Mouse (Mus musculus): Measurements from ENCODE around the gene Usp30.

Usp30 gene

GRCm38 (mm10) chr5:114157236-114157635, 92.0 kb downstream of the Usp30 start:
- DNase-seq (ENCODE audit: low spot score in 2 of 2) = no peak

GRCm38 (mm10) chr5:114161424-114161823, 96.2 kb downstream of the Usp30 start:
- DNase-seq (ENCODE audit: low spot score in 2 of 2) = no peak

DNA sequence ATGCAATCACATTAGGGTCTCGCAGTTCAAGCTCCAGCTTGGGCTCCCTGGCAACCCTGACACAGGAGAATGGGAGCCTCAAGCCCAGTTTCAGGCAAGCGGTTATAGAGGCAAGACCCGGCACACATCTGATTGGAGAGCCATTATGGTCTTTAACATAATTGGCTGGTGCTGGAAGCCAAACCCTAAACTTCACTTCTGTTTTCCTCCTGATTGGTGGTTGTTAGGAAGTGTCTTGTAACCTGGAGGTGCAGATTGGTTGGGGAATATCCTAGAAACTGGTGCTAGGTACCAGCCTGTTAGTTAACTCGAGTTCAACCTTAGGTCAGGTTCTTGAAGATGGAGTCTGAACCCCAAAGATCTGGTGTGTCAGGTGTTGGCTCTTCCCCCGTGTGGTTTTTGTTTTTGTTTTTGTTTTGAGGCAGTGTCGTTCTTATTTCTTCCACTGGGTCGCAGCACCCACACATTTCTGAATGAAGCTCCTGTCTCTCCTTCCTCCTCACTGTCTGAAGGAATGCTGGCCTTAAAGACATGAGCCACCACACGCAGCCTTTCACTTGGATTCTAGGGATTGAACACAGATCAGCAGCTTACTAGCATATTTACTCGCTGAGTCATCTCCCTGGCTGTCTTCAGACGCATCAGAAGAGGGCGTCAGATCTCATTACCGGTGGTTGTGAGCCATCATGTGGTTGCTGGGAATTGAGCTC, 97.0 kb downstream of the Usp30 start:
- no peak for DNase-seq (ENCODE audit: low spot score in 2 of 2)

DNA sequence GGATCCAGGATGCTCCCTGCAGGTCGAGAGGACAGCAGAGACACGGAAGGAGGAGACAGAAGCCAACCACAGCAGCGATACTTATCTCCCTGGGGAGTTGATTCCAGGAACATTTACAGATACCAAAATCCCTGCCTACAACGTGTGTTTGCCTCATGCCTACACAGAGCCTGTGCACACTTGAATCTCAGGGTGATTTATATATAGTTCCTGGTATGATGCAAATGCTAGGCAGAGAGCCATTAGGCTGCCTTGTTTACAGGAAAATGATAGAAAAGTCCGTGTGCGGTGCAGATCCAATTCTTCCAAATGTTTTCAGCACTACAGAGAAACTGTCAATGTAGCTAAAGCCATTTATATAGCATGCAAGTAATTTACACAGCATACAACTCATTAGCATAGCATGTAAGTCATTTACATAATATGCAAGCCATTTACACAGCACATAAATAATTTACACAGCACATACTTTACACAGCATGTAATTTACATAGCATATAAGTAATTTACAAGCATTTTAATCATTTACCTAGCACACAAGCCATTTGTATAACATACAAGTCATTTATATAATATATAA, 97.9 kb downstream of the Usp30 start:
- no peak for DNase-seq (ENCODE audit: low spot score in 2 of 2)

GRCm38 (mm10) chr5:114170345-114170744, 105.1 kb downstream of the Usp30 start:
- DNase-seq (ENCODE audit: low spot score in 2 of 2) = no peak

DNA sequence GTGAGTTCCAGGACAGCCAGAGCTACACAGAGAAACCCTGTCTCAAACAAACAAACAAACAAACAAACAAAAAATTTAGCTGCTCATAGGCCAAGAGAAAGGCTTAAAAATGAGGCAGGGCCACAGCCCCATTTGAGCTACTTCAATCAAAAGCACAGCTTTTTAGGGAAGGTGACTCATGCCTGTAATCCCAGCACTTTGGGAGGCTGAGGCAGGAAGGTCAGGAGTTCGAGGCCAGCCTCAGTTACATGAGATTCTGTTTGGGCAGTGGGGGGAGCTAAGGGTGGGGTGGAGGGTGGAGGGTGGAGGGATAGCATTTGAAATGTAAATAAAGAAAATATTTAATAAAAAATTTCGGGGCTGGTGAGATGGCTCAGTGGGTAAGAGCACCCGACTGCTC, 107.7 kb downstream of the Usp30 start:
- no peak for DNase-seq (ENCODE audit: low spot score in 2 of 2)

- DNase-seq (ENCODE audit: low spot score in 2 of 2) = no peak
Measured at GRCm38 (mm10) chr5:114173458-114173857, 108.2 kb downstream of the Usp30 start.

- no peak for DNase-seq (ENCODE audit: low spot score in 2 of 2)
Measured at GRCm38 (mm10) chr5:114173877-114174581, 108.8 kb downstream of the Usp30 start.
